Mouse (Mus musculus): ENCODE measurements at regions not wholly inside any gene's neighbourhood (a gene's known extent, or its start where the extent isn't known, plus 50 kb on each side); places are given as distances from the start of the nearest gene placed in this dataset.
"Not testable (repeated sequence)": the region's sequence is repeated elsewhere in the genome, so short reads cannot be mapped to it uniquely, and the experiment has no call there.

DNA sequence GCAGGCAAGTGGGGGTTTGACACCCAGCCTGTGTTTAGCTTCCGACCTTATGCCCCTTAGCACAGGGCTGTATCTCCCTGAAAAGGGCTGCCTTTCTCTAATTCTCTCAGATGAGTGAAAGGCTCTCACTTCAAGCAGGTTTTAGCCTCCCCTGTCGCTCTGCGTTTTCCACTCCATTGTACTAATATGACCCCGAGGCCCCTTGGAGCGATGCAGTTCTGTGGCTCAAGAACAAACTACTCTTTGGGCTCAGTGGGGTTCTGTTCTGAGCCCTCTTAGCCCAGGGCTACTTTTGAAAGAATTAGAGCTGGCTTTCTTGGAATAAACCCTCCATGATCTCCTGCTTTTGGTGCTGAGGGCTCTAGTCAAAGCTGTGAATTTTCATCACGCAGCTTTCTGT is 53.4 kb upstream of the Castor2 start:
- peaks cover 13% of the 10 kb centered on the region for H3K27me3 ChIP-seq
- H3K27ac ChIP-seq = no peak overlapping the region
- no peaks in the 10 kb centered on the region for H3K36me3 ChIP-seq
- H3K9me3 ChIP-seq = no peaks in the 10 kb centered on the region; the same call in 1 of the 2 replicates
- H3K4me1 ChIP-seq (replicated peaks) = peaks cover 13% of the 10 kb centered on the region; the same call in 1 of the 2 replicates
- H3K9ac ChIP-seq (replicated peaks) = no peak overlapping the region
- no peak overlapping the region for H3K4me3 ChIP-seq (replicated peaks)
- ATAC-seq = no peak
- no peak overlapping the region for H3K4me2 ChIP-seq (replicated peaks)
- 19% methylated on average over 6 of the region's 6 CpGs for WGBS

DNA sequence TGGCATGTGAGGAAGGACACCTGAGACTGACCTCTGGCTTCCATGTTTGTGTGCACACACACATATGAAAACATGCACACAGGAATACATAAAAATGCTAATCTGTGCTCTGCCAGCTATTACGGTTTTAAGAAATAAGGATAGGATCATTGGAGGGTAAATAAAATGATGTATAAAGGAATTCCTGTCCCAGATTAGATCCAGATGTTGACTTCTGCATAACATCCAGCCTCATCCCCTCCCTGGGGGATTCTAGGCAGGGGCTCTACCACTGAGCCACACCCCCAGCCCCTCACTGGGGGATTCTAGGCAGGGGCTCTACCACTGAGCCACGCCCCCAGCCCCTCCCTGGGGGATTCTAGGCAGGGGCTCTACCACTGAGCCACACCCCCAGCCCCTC is 56.6 kb upstream of the Castor2 start:
- H3K27me3 ChIP-seq; H3K27ac ChIP-seq; H3K4me2 ChIP-seq (replicated peaks); H3K4me1 ChIP-seq (replicated peaks); H3K36me3 ChIP-seq; H3K9ac ChIP-seq (replicated peaks); ATAC-seq; H3K4me3 ChIP-seq (replicated peaks); H3K9me3 ChIP-seq: not testable (repeated sequence)
- WGBS = 85% methylated on average over 1 of the region's 2 CpGs

DNA sequence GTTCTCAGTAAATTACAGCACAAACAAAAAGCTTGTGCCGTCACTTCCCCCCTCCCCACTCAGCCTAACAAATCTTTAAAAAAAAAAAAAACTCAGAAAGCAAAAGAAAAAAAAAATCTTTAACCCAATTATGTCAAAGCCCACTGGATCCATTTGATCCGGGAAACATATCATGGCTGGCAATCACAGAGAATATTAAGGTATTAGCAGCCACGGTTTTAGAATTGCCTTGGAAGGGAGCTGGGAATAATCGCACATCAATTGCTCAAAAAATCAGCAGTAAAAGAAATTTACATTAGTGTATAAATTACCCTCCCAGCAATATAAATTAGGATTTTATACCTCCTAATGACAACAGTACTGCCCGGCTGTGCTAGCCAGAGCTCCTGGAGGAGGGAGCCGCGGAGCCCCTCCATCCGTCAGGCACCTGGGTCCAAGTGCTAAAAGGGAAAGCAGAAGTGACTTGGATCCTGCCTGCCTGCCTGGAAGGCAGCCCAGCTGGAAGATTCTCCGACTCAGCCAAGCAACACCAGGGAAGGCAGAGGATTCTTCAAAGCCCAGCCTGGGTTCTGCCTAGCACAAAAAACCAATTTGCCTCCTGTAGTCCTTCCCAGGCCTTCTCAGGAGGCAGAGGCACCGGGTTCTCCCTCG is 72.1 kb upstream of the Castor2 start:
- no peak for ATAC-seq
- H3K36me3 ChIP-seq = no peaks in the 10 kb centered on the region
- 36% methylated on average over 11 of the region's 11 CpGs for WGBS

GRCm38 (mm10) chr5:134019651-134020432 is 79.7 kb upstream of the Castor2 start:
- Histone ChIP-seq H3K9me3 (no peaks in the 10 kb centered on the region), H3K4me3 (replicated peaks) (no peak overlapping the region), H3K27me3 (no peaks in the 10 kb centered on the region), H3K27ac (peak overlapping the region; percentile 77), H3K4me1 (replicated peaks) (peaks cover 20% of the 10 kb centered on the region), H3K36me3 (no peaks in the 10 kb centered on the region), H3K4me2 (replicated peaks) (peak overlapping the region; percentile 18; the same call in 1 of the 2 replicates), H3K9ac (replicated peaks) (no peak overlapping the region)
- ATAC-seq = peak; percentile 72; the same call in 1 of the 2 replicates
- WGBS = 33% methylated on average over 13 of the region's 13 CpGs

More for the DNA sequence above, 72.1 kb upstream of the Castor2 start:
- Histone ChIP-seq H3K9me3 (no peaks in the 10 kb centered on the region), H3K27me3 (no peaks in the 10 kb centered on the region), H3K4me3 (replicated peaks) (no peak overlapping the region), H3K4me1 (replicated peaks) (peaks cover 5% of the 10 kb centered on the region; the same call in 1 of the 2 replicates), H3K9ac (replicated peaks) (0 out of 2 replicates have a peak overlapping the region, but pooled peaks have one; percentile 6), H3K4me2 (replicated peaks) (0 out of 2 replicates have a peak overlapping the region, but pooled peaks have one; percentile 13), H3K27ac (peak overlapping the region; percentile 75)

- Histone ChIP-seq H3K27me3 (peaks cover 3% of the 10 kb centered on the region), H3K36me3 (no peaks in the 10 kb centered on the region), H3K4me1 (replicated peaks) (peaks cover 22% of the 10 kb centered on the region), H3K9me3 (no peaks in the 10 kb centered on the region), H3K4me2 (replicated peaks) (no peak overlapping the region), H3K27ac (peak overlapping the region; percentile 37), H3K9ac (replicated peaks) (no peak overlapping the region), H3K4me3 (replicated peaks) (no peak overlapping the region)
- peak; percentile 76 for ATAC-seq
- WGBS = 40% methylated on average over 13 of the region's 13 CpGs
These were observed 85.0 kb upstream of the Castor2 start for GRCm38 (mm10) chr5:134014257-134015163.

DNA sequence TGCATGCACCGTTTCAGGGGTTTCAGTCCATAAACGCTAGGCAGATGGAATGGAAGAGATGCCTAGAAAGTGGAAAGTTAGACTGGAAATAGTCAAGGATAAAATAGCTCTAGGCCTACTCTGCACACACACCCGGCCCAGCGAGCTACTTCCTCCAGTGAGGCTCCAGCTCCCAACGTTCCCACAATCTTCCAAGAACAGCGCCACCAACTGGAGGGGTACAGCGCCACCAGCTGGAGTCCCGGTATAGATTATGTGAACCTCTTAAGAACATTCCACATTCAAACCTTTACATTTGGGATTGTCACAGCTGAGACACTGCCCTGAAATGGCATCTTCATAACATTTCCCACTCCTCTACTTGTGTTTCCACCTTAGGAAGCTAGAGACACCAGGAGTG is 86.3 kb upstream of the Castor2 start:
- no peak overlapping the region for H3K4me2 ChIP-seq (replicated peaks)
- WGBS = 87% methylated on average over 8 of the region's 8 CpGs
- H3K36me3 ChIP-seq = no peaks in the 10 kb centered on the region
- H3K9me3 ChIP-seq = no peaks in the 10 kb centered on the region
- peaks cover 9% of the 10 kb centered on the region for H3K27me3 ChIP-seq
- H3K9ac ChIP-seq (replicated peaks) = no peak overlapping the region
- H3K27ac ChIP-seq = no peak overlapping the region
- peaks cover 18% of the 10 kb centered on the region for H3K4me1 ChIP-seq (replicated peaks)
- no peak for ATAC-seq
- H3K4me3 ChIP-seq (replicated peaks) = no peak overlapping the region

- H3K4me2 ChIP-seq (replicated peaks) = no peak overlapping the region
- peaks cover 24% of the 10 kb centered on the region for H3K4me1 ChIP-seq (replicated peaks)
- H3K27me3 ChIP-seq = peaks cover 11% of the 10 kb centered on the region
- H3K36me3 ChIP-seq = no peaks in the 10 kb centered on the region
- no peak overlapping the region for H3K4me3 ChIP-seq (replicated peaks)
- H3K27ac ChIP-seq = no peak overlapping the region
- 77% methylated on average over 14 of the region's 14 CpGs for WGBS
- H3K9ac ChIP-seq (replicated peaks) = no peak overlapping the region
- H3K9me3 ChIP-seq = no peaks in the 10 kb centered on the region
- ATAC-seq = no peak
These were observed 89.7 kb upstream of the Castor2 start for GRCm38 (mm10) chr5:134009843-134010242.

DNA sequence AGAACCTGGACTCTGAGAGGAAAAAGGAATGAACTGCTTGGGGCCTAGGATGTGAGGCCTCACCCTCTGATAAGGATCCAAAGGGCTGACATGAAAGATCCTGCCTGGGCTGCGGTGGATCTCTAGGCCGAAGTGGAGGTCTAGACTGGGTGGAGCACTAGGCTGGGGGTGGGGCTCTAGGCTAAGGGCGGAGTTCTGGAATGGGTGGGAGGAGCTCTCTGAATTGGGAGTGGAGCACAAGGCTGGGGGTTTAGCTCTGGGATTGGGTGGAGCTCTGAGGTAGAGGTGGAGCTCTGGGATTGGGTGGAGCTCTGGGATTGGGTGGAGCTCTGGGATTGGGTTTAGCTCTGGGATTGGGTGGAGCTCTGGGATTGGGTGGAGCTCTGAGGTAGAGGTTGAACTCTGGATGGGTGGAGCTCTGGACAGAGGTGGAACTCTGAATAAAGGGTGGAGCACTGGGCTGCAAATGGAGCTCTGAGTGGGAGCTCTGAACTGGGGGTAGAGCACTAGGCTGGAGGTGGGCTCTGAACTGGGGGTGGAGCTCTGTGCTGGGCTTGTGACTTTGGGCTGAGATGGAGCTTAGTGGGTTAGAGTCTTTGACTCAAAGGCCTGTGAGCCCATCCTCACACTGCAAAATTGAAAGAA is 92.3 kb upstream of the Castor2 start:
- H3K4me1 ChIP-seq (replicated peaks) = peaks cover 17% of the 10 kb centered on the region; the same call in 1 of the 2 replicates
- peaks cover 29% of the 10 kb centered on the region for H3K27me3 ChIP-seq
- H3K4me2 ChIP-seq (replicated peaks) = no peak overlapping the region
- 18% methylated on average over 3 of the region's 3 CpGs for WGBS
- H3K9ac ChIP-seq (replicated peaks) = no peak overlapping the region
- no peaks in the 10 kb centered on the region for H3K9me3 ChIP-seq
- H3K36me3 ChIP-seq = no peaks in the 10 kb centered on the region
- no peak overlapping the region for H3K4me3 ChIP-seq (replicated peaks)
- H3K27ac ChIP-seq = no peak overlapping the region
- peak; percentile 66 for ATAC-seq

DNA sequence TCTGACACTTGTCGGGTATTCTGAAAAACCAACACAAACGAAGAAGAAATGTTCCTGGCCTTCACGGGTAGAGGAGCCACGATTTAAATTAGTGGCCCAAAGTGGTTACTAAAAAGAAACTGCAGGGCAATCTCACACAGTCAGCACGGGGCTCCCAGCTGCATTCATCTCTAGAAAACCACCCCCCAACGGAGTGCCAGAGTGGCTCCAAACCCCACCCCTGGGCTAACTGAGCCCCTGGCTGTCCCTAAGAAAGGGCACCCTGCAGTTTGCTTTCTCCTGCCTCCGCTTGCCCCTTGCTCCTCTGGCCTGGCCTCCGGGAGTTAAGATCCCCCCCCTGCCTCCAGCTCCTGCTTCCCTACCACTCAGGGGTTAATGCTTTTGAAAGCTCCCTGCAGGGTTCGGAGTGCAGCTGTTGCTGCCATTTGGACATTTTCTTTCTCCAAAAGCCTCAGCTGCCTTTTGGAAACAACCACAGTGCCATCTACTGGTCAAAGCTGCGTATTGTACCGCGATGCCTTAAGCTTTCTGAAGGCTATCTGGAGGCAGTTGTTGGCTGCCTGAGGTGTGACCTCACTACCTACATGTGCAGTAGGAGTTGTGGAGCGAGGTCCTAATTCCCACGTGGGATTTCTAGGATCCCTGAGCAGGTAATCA is 92.9 kb upstream of the Castor2 start:
- Histone ChIP-seq H3K27me3 (peaks cover 35% of the 10 kb centered on the region), H3K4me1 (replicated peaks) (peaks cover 17% of the 10 kb centered on the region; the same call in 1 of the 2 replicates), H3K4me2 (replicated peaks) (peak overlapping the region; percentile 40), H3K27ac (0 out of 2 replicates have a peak overlapping the region, but pooled peaks have one; percentile 2), H3K36me3 (no peaks in the 10 kb centered on the region), H3K9ac (replicated peaks) (no peak overlapping the region), H3K9me3 (no peaks in the 10 kb centered on the region), H3K4me3 (replicated peaks) (no peak overlapping the region)
- peak; percentile 91 for ATAC-seq
- under 1% methylated on average over 14 of the region's 14 CpGs for WGBS

GRCm38 (mm10) chr5:134006001-134006400 is 93.5 kb upstream of the Castor2 start:
- Histone ChIP-seq H3K9ac (replicated peaks) (no peak overlapping the region), H3K27me3 (peaks cover 38% of the 10 kb centered on the region), H3K4me3 (replicated peaks) (no peak overlapping the region), H3K4me1 (replicated peaks) (peaks cover 17% of the 10 kb centered on the region; the same call in 1 of the 2 replicates), H3K4me2 (replicated peaks) (no peak overlapping the region; the same call in 1 of the 2 replicates), H3K36me3 (no peaks in the 10 kb centered on the region), H3K27ac (no peak overlapping the region), H3K9me3 (no peaks in the 10 kb centered on the region)
- WGBS = 20% methylated on average over 3 of the region's 3 CpGs
- no peak for ATAC-seq

- Histone ChIP-seq H3K4me3 (replicated peaks) (no peak overlapping the region), H3K4me1 (replicated peaks) (peaks cover 15% of the 10 kb centered on the region), H3K36me3 (no peaks in the 10 kb centered on the region), H3K9me3 (no peaks in the 10 kb centered on the region), H3K9ac (replicated peaks) (no peak overlapping the region), H3K27ac (0 out of 2 replicates have a peak overlapping the region, but pooled peaks have one; percentile 19), H3K27me3 (peaks cover 34% of the 10 kb centered on the region; the same call in 1 of the 2 replicates), H3K4me2 (replicated peaks) (no peak overlapping the region)
- under 1% methylated on average over 3 of the region's 3 CpGs for WGBS
- ATAC-seq = no peak
These were observed 99.4 kb upstream of the Castor2 start for GRCm38 (mm10) chr5:134000100-134000499.
